Mouse (Mus musculus): ENCODE measurements around the gene Fmo2. TPM values are rescaled to one million over a fixed set of nuclear protein-coding genes. Genes with fewer than 3 reads are reported as not detected.

The Fmo2 gene
- total and polyA plus RNA-seq, 3 experiments: 0.03 to 0.16 TPM; not detected in 1

- DNase-seq (ENCODE audit: low spot score) (no peak), ATAC-seq (ENCODE audit: extremely low read depth, insufficient number of reproducible peaks, low FRiP score, poor library complexity, severe bottlenecking) (no peak)
- H3K36me3 ChIP-seq (replicated peaks): no peaks in the 10 kb centered on the region
- no peaks in the 10 kb centered on the region for H3K9me3 ChIP-seq (replicated peaks)
- no peaks in the 10 kb centered on the region for H3K4me1 ChIP-seq (ENCODE audit: insufficient read depth, low read depth, low read length)
- no peak for TF ChIP-seq GATA1 (IDR thresholded peaks at IDR 0.05; ENCODE audit: borderline replicate concordance, low read length)
- no peak for TF ChIP-seq TAL1 (conservative IDR thresholded peaks at IDR 0.05; ENCODE audit: low read depth, low read length)
- TF ChIP-seq GATA2 (IDR thresholded peaks at IDR 0.05; ENCODE audit: borderline replicate concordance, low read depth, low read length): no peak
- no peak for TF ChIP-seq POLR2AphosphoS5 (IDR thresholded peaks at IDR 0.05; ENCODE audit: insufficient replicate concordance, low read depth, low read length)
- TF ChIP-seq CTCF (IDR thresholded peaks at IDR 0.05; ENCODE audit: low read depth, low read length): no peak
- H3K27me3 ChIP-seq (ENCODE audit: insufficient read depth, low read length): no peaks in the 10 kb centered on the region
- no peak overlapping the region for H3K4me3 ChIP-seq (ENCODE audit: low read depth, low read length)
These were observed 31.1 kb downstream of the Fmo2 start for GRCm38 (mm10) chr1:162867396-162867795.

GRCm38 (mm10) chr1:162866280-162866681 is 32.2 kb downstream of the Fmo2 start, which contains the start of gene Fmo1:
TSS of gene Fmo1 (minus strand) at chr1:162866610.
- no peaks in the 10 kb centered on the region for H3K36me3 ChIP-seq (replicated peaks)
- no peak for ATAC-seq (ENCODE audit: extremely low read depth, insufficient number of reproducible peaks, low FRiP score, poor library complexity, severe bottlenecking)

GRCm38 (mm10) chr1:162865493-162865830 is 33.1 kb downstream of the Fmo2 start:
- Histone ChIP-seq H3K9me3 (replicated peaks) (no peaks in the 10 kb centered on the region), H3K27me3 (ENCODE audit: insufficient read depth, low read length) (no peaks in the 10 kb centered on the region), H3K36me3 (replicated peaks) (no peaks in the 10 kb centered on the region), H3K4me1 (ENCODE audit: insufficient read depth, low read depth, low read length) (no peaks in the 10 kb centered on the region), H3K4me3 (ENCODE audit: low read depth, low read length) (no peak overlapping the region)
- DNase-seq (ENCODE audit: low spot score) (no peak), ATAC-seq (ENCODE audit: extremely low read depth, insufficient number of reproducible peaks, low FRiP score, poor library complexity, severe bottlenecking) (no peak)
- TF ChIP-seq POLR2AphosphoS5 (IDR thresholded peaks at IDR 0.05; ENCODE audit: insufficient replicate concordance, low read depth, low read length): no peak

More at GRCm38 (mm10) chr1:162866280-162866681, 32.2 kb downstream of the Fmo2 start, which contains the start of gene Fmo1:
- Histone ChIP-seq H3K4me3 (ENCODE audit: low read depth, low read length) (no peak within 1 kb of the TSS), H3K4me1 (ENCODE audit: insufficient read depth, low read depth, low read length) (no peaks in the 10 kb centered on the region), H3K27me3 (ENCODE audit: insufficient read depth, low read length) (no peaks in the 10 kb centered on the region), H3K9me3 (replicated peaks) (no peaks in the 10 kb centered on the region)
- TF ChIP-seq TAL1 (conservative IDR thresholded peaks at IDR 0.05; ENCODE audit: low read depth, low read length) (no peak), POLR2AphosphoS5 (IDR thresholded peaks at IDR 0.05; ENCODE audit: insufficient replicate concordance, low read depth, low read length) (no peak), CTCF (IDR thresholded peaks at IDR 0.05; ENCODE audit: low read depth, low read length) (no peak), GATA2 (IDR thresholded peaks at IDR 0.05; ENCODE audit: borderline replicate concordance, low read depth, low read length) (no peak), GATA1 (IDR thresholded peaks at IDR 0.05; ENCODE audit: borderline replicate concordance, low read length) (no peak)
- no peak for DNase-seq (ENCODE audit: low spot score)

GRCm38 (mm10) chr1:162864816-162865492 is 33.6 kb downstream of the Fmo2 start:
- no peak overlapping the region for H3K4me3 ChIP-seq (ENCODE audit: low read depth, low read length)
- DNase-seq (ENCODE audit: low spot score) (no peak), ATAC-seq (ENCODE audit: extremely low read depth, insufficient number of reproducible peaks, low FRiP score, poor library complexity, severe bottlenecking) (no peak)
- no peak for TF ChIP-seq POLR2AphosphoS5 (IDR thresholded peaks at IDR 0.05; ENCODE audit: insufficient replicate concordance, low read depth, low read length)
- no peak for TF ChIP-seq GATA2 (IDR thresholded peaks at IDR 0.05; ENCODE audit: borderline replicate concordance, low read depth, low read length)
- no peak for TF ChIP-seq CTCF (IDR thresholded peaks at IDR 0.05; ENCODE audit: low read depth, low read length)
- no peak for TF ChIP-seq GATA1 (IDR thresholded peaks at IDR 0.05; ENCODE audit: borderline replicate concordance, low read length)
- TF ChIP-seq TAL1 (conservative IDR thresholded peaks at IDR 0.05; ENCODE audit: low read depth, low read length): no peak
- no peaks in the 10 kb centered on the region for H3K27me3 ChIP-seq (ENCODE audit: insufficient read depth, low read length)
- no peaks in the 10 kb centered on the region for H3K36me3 ChIP-seq (replicated peaks)
- H3K9me3 ChIP-seq (replicated peaks): no peaks in the 10 kb centered on the region
- H3K4me1 ChIP-seq (ENCODE audit: insufficient read depth, low read depth, low read length): no peaks in the 10 kb centered on the region

- no peaks in the 10 kb centered on the region for H3K4me1 ChIP-seq (ENCODE audit: insufficient read depth, low read depth, low read length)
- DNase-seq (ENCODE audit: low spot score): no peak
- H3K9me3 ChIP-seq (replicated peaks): no peaks in the 10 kb centered on the region
- no peak for ATAC-seq (ENCODE audit: extremely low read depth, insufficient number of reproducible peaks, low FRiP score, poor library complexity, severe bottlenecking)
- TF ChIP-seq POLR2AphosphoS5 (IDR thresholded peaks at IDR 0.05; ENCODE audit: insufficient replicate concordance, low read depth, low read length) (no peak), CTCF (IDR thresholded peaks at IDR 0.05; ENCODE audit: low read depth, low read length) (no peak), GATA2 (IDR thresholded peaks at IDR 0.05; ENCODE audit: borderline replicate concordance, low read depth, low read length) (no peak), TAL1 (conservative IDR thresholded peaks at IDR 0.05; ENCODE audit: low read depth, low read length) (no peak)
- no peak overlapping the region for H3K4me3 ChIP-seq (ENCODE audit: low read depth, low read length)
- no peaks in the 10 kb centered on the region for H3K36me3 ChIP-seq (replicated peaks)
- H3K27me3 ChIP-seq (ENCODE audit: insufficient read depth, low read length): no peaks in the 10 kb centered on the region
These were observed 34.2 kb downstream of the Fmo2 start for GRCm38 (mm10) chr1:162864279-162864678.

GRCm38 (mm10) chr1:162863579-162863978 is 34.9 kb downstream of the Fmo2 start:
- no peaks in the 10 kb centered on the region for H3K36me3 ChIP-seq (replicated peaks)
- no peaks in the 10 kb centered on the region for H3K4me1 ChIP-seq (ENCODE audit: insufficient read depth, low read depth, low read length)
- no peak for DNase-seq (ENCODE audit: low spot score)
- H3K9me3 ChIP-seq (replicated peaks): no peaks in the 10 kb centered on the region
- no peaks in the 10 kb centered on the region for H3K27me3 ChIP-seq (ENCODE audit: insufficient read depth, low read length)
- H3K4me3 ChIP-seq (ENCODE audit: low read depth, low read length): no peak overlapping the region
- no peak for TF ChIP-seq POLR2AphosphoS5 (IDR thresholded peaks at IDR 0.05; ENCODE audit: insufficient replicate concordance, low read depth, low read length)
- no peak for TF ChIP-seq GATA1 (IDR thresholded peaks at IDR 0.05; ENCODE audit: borderline replicate concordance, low read length)
- no peak for TF ChIP-seq GATA2 (IDR thresholded peaks at IDR 0.05; ENCODE audit: borderline replicate concordance, low read depth, low read length)
- no peak for TF ChIP-seq CTCF (IDR thresholded peaks at IDR 0.05; ENCODE audit: low read depth, low read length)
- TF ChIP-seq TAL1 (conservative IDR thresholded peaks at IDR 0.05; ENCODE audit: low read depth, low read length): no peak
- ATAC-seq (ENCODE audit: extremely low read depth, insufficient number of reproducible peaks, low FRiP score, poor library complexity, severe bottlenecking): no peak

All from G1E (cell line).